Mouse (Mus musculus): Measurements from ENCODE around the gene Zup1.

- TF ChIP-seq ZC3H11A (IDR thresholded peaks at IDR 0.05; ENCODE audit: borderline replicate concordance, low read depth, low read length), result no peak
- TF ChIP-seq HCFC1 (IDR thresholded peaks at IDR 0.05; ENCODE audit: borderline replicate concordance, insufficient read depth, low read length), result no peak
- 0 out of 2 replicates have a peak, but pooled peaks have one; percentile 10 for TF ChIP-seq CHD2 (IDR thresholded peaks at IDR 0.05; ENCODE audit: low read depth, low read length)
- no peak for TF ChIP-seq MAFK (IDR thresholded peaks at IDR 0.05; ENCODE audit: insufficient read depth, low read depth, low read length)
Observed at GRCm38 (mm10) chr10:33905489-33905888, 45.6 kb downstream of the Zup1 start.
